Mouse (Mus musculus) ZHBTc4 (cell line): ENCODE results near the gene Hyal4.

Source experiments
- DNase-seq: peaks from one replicate; pipeline ENCODE4 v3.0.0-alpha.2; 2011; ENCODE audit warnings: low read depth, low spot score

Hyal4 gene

GRCm38 (mm10) chr6:24748029-24748428 lies at the start of gene Hyal4:
Hyal4 (plus strand) TSS chr6:24748329.
- DNase-seq = no peak

GRCm38 (mm10) chr6:24707090-24707489 lies 41.0 kb upstream of the Hyal4 start:
- DNase-seq = no peak

- no peak for DNase-seq
Measured at GRCm38 (mm10) chr6:24707499-24707898, 40.6 kb upstream of the Hyal4 start.

- peak; percentile 33 for DNase-seq
Measured at GRCm38 (mm10) chr6:24721317-24722099, 26.6 kb upstream of the Hyal4 start.

GRCm38 (mm10) chr6:24728130-24728529 lies 20.0 kb upstream of the Hyal4 start:
- DNase-seq = no peak

- DNase-seq = no peak
Measured at GRCm38 (mm10) chr6:24732945-24733344, 15.2 kb upstream of the Hyal4 start, which contains the start of gene Hyal6. Hyal6 (plus strand) TSS chr6:24733245.

- DNase-seq = no peak
Measured at GRCm38 (mm10) chr6:24734565-24734964, 13.6 kb upstream of the Hyal4 start.

DNA sequence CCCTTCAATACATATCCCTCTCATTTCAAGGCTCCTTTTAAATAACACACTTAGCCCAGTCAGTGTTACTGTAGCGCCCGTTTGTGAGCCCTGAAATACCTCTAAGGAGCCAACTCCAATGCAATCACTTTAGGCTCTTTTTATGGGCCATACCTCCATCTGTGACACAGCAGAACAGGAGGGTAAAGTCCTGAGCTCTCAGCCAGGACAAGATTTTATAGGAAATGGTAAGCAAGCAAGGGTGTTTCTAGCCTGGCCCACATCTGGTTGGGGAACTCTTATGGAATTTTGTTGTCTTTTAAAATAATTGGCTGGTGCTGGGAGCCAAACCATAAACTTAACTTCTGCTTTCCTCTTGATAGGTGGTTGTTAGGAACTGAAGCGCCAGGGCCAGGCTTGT lies 11.2 kb downstream of the Hyal4 start:
- DNase-seq = no peak

GRCm38 (mm10) chr6:24766261-24766660 lies 18.1 kb downstream of the Hyal4 start:
- no peak for DNase-seq

DNA sequence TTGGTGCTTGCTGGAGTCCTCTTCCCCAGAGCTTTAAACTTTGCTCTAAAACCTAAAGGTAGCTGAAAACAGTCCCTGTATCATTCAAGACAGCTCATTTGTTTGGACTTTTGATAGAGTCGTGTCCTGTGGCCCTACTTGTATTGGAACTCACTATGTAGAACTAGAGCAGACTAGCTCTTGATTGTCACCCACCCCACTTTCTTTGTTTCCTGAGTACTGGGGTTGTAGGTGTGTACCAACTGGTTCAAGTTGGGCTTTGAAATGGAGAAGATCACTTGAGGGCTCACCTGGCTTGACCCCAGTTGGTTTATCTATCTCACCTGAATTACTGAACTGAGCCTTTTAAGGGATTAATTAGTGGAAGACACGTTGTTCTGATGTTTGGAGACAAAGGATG lies 31.1 kb downstream of the Hyal4 start:
- peak; percentile 69 for DNase-seq

DNA sequence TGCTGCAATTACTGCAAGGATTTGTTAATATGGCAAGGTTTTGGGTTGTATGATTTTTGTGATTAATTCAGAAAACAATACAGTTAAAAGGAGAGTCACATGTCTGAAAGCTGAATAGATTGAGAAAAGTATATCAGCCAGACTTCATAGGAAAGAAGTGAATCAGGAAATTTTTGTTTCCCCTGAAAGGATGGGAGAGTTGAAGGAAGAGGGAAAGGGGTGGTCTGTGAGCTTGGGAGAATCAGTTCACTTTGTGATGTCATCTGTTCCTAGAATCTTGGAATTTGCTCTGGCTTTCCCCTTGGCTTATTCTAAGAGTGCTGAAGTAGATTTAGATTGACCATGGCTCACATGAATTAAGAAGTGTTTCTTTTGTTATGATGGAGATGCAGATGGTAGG lies 42.8 kb downstream of the Hyal4 start, which contains the start of gene Spam1:
TSS of gene Spam1 (plus strand) at position 301 of the 400 bp plus-strand sequence.
- no peak for DNase-seq
